Mouse (Mus musculus): ENCODE results near the gene Casp6. TPM values are rescaled to one million over a fixed set of nuclear protein-coding genes. Genes with fewer than 3 reads are reported as not detected.

Casp6 gene
- polyA plus RNA-seq, 1 experiment from 2014 or later, result 58.2 TPM

- H3K27me3 ChIP-seq, result no peaks in the 10 kb centered on the region
- H3K27ac ChIP-seq, result no peak overlapping the region
- H3K36me3 ChIP-seq, result no peaks in the 10 kb centered on the region
- H3K4me2 ChIP-seq, result no peak overlapping the region
- WGBS, result 44% methylated on average over 6 of the region's 6 CpGs
- no peaks in the 10 kb centered on the region for H3K4me1 ChIP-seq
- no peak for ATAC-seq (ENCODE audit: insufficient number of reproducible peaks, low FRiP score, low TSS enrichment, low read depth)
- H3K9me3 ChIP-seq, result no peaks in the 10 kb centered on the region
- no peak overlapping the region for H3K9ac ChIP-seq
- no peak overlapping the region for H3K4me3 ChIP-seq
Measured at GRCm38 (mm10) chr3:129930213-129930778, 29.1 kb downstream of the Casp6 start.

GRCm38 (mm10) chr3:129932443-129932842 lies 31.2 kb downstream of the Casp6 start:
- no peaks in the 10 kb centered on the region for H3K36me3 ChIP-seq
- H3K4me3 ChIP-seq, result no peak overlapping the region
- H3K4me2 ChIP-seq, result no peak overlapping the region
- ATAC-seq (ENCODE audit: insufficient number of reproducible peaks, low FRiP score, low TSS enrichment, low read depth), result no peak
- WGBS, result 49% methylated on average over 4 of the region's 4 CpGs
- H3K9ac ChIP-seq, result no peak overlapping the region
- H3K27ac ChIP-seq, result no peak overlapping the region
- H3K9me3 ChIP-seq, result no peaks in the 10 kb centered on the region
- no peaks in the 10 kb centered on the region for H3K27me3 ChIP-seq
- peaks cover 1% of the 10 kb centered on the region; the same call in 1 of the 2 replicates for H3K4me1 ChIP-seq

GRCm38 (mm10) chr3:129936561-129936960 lies 35.3 kb downstream of the Casp6 start:
- no peaks in the 10 kb centered on the region for H3K9me3 ChIP-seq
- no peak overlapping the region for H3K4me2 ChIP-seq
- 34% methylated on average over 9 of the region's 9 CpGs for WGBS
- ATAC-seq (ENCODE audit: insufficient number of reproducible peaks, low FRiP score, low TSS enrichment, low read depth), result no peak
- no peaks in the 10 kb centered on the region for H3K27me3 ChIP-seq
- no peak overlapping the region for H3K9ac ChIP-seq
- H3K36me3 ChIP-seq, result no peaks in the 10 kb centered on the region
- no peak overlapping the region for H3K4me3 ChIP-seq
- no peak overlapping the region for H3K27ac ChIP-seq
- H3K4me1 ChIP-seq, result peaks cover 8% of the 10 kb centered on the region; the same call in 1 of the 2 replicates

- no peak for ATAC-seq (ENCODE audit: insufficient number of reproducible peaks, low FRiP score, low TSS enrichment, low read depth)
- 17% methylated on average over 3 of the region's 3 CpGs for WGBS
- H3K27me3 ChIP-seq, result no peaks in the 10 kb centered on the region
- H3K9ac ChIP-seq, result no peak overlapping the region
- no peaks in the 10 kb centered on the region for H3K36me3 ChIP-seq
- no peak overlapping the region for H3K4me3 ChIP-seq
- H3K27ac ChIP-seq, result no peak overlapping the region
- no peaks in the 10 kb centered on the region for H3K9me3 ChIP-seq
- no peak overlapping the region for H3K4me2 ChIP-seq
- H3K4me1 ChIP-seq, result peaks cover 8% of the 10 kb centered on the region; the same call in 1 of the 2 replicates
Measured at GRCm38 (mm10) chr3:129937848-129938247, 36.6 kb downstream of the Casp6 start.

GRCm38 (mm10) chr3:129939058-129939457 lies 37.8 kb downstream of the Casp6 start:
- no peaks in the 10 kb centered on the region for H3K36me3 ChIP-seq
- H3K4me3 ChIP-seq, result no peak overlapping the region
- no peaks in the 10 kb centered on the region for H3K9me3 ChIP-seq
- no peak for ATAC-seq (ENCODE audit: insufficient number of reproducible peaks, low FRiP score, low TSS enrichment, low read depth)
- no peak overlapping the region for H3K27ac ChIP-seq
- no peak overlapping the region for H3K9ac ChIP-seq
- H3K4me2 ChIP-seq, result no peak overlapping the region
- WGBS, result 51% methylated on average over 7 of the region's 7 CpGs
- H3K27me3 ChIP-seq, result no peaks in the 10 kb centered on the region
- peaks cover 8% of the 10 kb centered on the region; the same call in 1 of the 2 replicates for H3K4me1 ChIP-seq

- ATAC-seq (ENCODE audit: insufficient number of reproducible peaks, low FRiP score, low TSS enrichment, low read depth), result no peak
Measured at GRCm38 (mm10) chr3:129940780-129941179, 39.6 kb downstream of the Casp6 start.

GRCm38 (mm10) chr3:129941291-129941690 lies 40.1 kb downstream of the Casp6 start:
- 91% methylated on average over 1 of the region's 1 CpGs for WGBS
- H3K36me3 ChIP-seq, result no peaks in the 10 kb centered on the region
- no peak for ATAC-seq (ENCODE audit: insufficient number of reproducible peaks, low FRiP score, low TSS enrichment, low read depth)
- no peaks in the 10 kb centered on the region for H3K9me3 ChIP-seq
- no peak overlapping the region for H3K9ac ChIP-seq
- no peak overlapping the region for H3K4me3 ChIP-seq
- no peak overlapping the region for H3K4me2 ChIP-seq
- peaks cover 8% of the 10 kb centered on the region; the same call in 1 of the 2 replicates for H3K4me1 ChIP-seq
- no peak overlapping the region for H3K27ac ChIP-seq
- H3K27me3 ChIP-seq, result no peaks in the 10 kb centered on the region

More at GRCm38 (mm10) chr3:129940780-129941179, 39.6 kb downstream of the Casp6 start:
- no peaks in the 10 kb centered on the region for H3K27me3 ChIP-seq
- H3K36me3 ChIP-seq, result no peaks in the 10 kb centered on the region
- no peak overlapping the region for H3K4me2 ChIP-seq
- H3K4me3 ChIP-seq, result no peak overlapping the region
- 89% methylated on average over 2 of the region's 2 CpGs for WGBS
- no peaks in the 10 kb centered on the region for H3K9me3 ChIP-seq
- no peak overlapping the region for H3K27ac ChIP-seq
- H3K4me1 ChIP-seq, result peaks cover 8% of the 10 kb centered on the region; the same call in 1 of the 2 replicates
- no peak overlapping the region for H3K9ac ChIP-seq

- Histone ChIP-seq H3K4me3 (no peak overlapping the region), H3K27me3 (no peaks in the 10 kb centered on the region), H3K4me2 (no peak overlapping the region), H3K36me3 (no peaks in the 10 kb centered on the region), H3K9me3 (no peaks in the 10 kb centered on the region), H3K9ac (no peak overlapping the region), H3K4me1 (no peaks in the 10 kb centered on the region), H3K27ac (no peak overlapping the region)
- ATAC-seq (ENCODE audit: insufficient number of reproducible peaks, low FRiP score, low TSS enrichment, low read depth), result no peak
- WGBS, result 52% methylated on average over 4 of the region's 4 CpGs
Measured at GRCm38 (mm10) chr3:129943813-129944212, 42.6 kb downstream of the Casp6 start.

- no peak overlapping the region for H3K4me2 ChIP-seq
- no peak overlapping the region for H3K4me3 ChIP-seq
- WGBS, result 71% methylated on average over 5 of the region's 5 CpGs
- ATAC-seq (ENCODE audit: insufficient number of reproducible peaks, low FRiP score, low TSS enrichment, low read depth), result no peak
- no peaks in the 10 kb centered on the region for H3K9me3 ChIP-seq
- H3K4me1 ChIP-seq, result no peaks in the 10 kb centered on the region
- no peaks in the 10 kb centered on the region for H3K36me3 ChIP-seq
- H3K9ac ChIP-seq, result no peak overlapping the region
- no peak overlapping the region for H3K27ac ChIP-seq
- no peaks in the 10 kb centered on the region for H3K27me3 ChIP-seq
Measured at GRCm38 (mm10) chr3:129946217-129946914, 45.1 kb downstream of the Casp6 start.

- Histone ChIP-seq H3K4me1 (no peaks in the 10 kb centered on the region), H3K27ac (no peak overlapping the region), H3K4me3 (no peak overlapping the region), H3K27me3 (no peaks in the 10 kb centered on the region), H3K9me3 (no peaks in the 10 kb centered on the region), H3K36me3 (no peaks in the 10 kb centered on the region), H3K4me2 (no peak overlapping the region), H3K9ac (no peak overlapping the region)
- no peak for ATAC-seq (ENCODE audit: insufficient number of reproducible peaks, low FRiP score, low TSS enrichment, low read depth)
- 80% methylated on average over 5 of the region's 5 CpGs for WGBS
Measured at GRCm38 (mm10) chr3:129948359-129948758, 47.1 kb downstream of the Casp6 start.

- Histone ChIP-seq H3K4me3 (no peak overlapping the region), H3K4me1 (no peaks in the 10 kb centered on the region), H3K4me2 (no peak overlapping the region), H3K27ac (no peak overlapping the region), H3K27me3 (no peaks in the 10 kb centered on the region), H3K9ac (no peak overlapping the region), H3K36me3 (no peaks in the 10 kb centered on the region), H3K9me3 (no peaks in the 10 kb centered on the region)
- 80% methylated on average over 5 of the region's 5 CpGs for WGBS
- no peak for ATAC-seq (ENCODE audit: insufficient number of reproducible peaks, low FRiP score, low TSS enrichment, low read depth)
Measured at GRCm38 (mm10) chr3:129949158-129949773, 48.0 kb downstream of the Casp6 start.

GRCm38 (mm10) chr3:129953296-129953695 lies 52.1 kb downstream of the Casp6 start:
- Histone ChIP-seq H3K27ac (no peak overlapping the region), H3K4me2 (no peak overlapping the region), H3K4me3 (no peak overlapping the region), H3K27me3 (no peaks in the 10 kb centered on the region), H3K36me3 (no peaks in the 10 kb centered on the region), H3K9me3 (no peaks in the 10 kb centered on the region), H3K9ac (no peak overlapping the region), H3K4me1 (no peaks in the 10 kb centered on the region)
- ATAC-seq (ENCODE audit: insufficient number of reproducible peaks, low FRiP score, low TSS enrichment, low read depth), result no peak
- 83% methylated on average over 4 of the region's 4 CpGs for WGBS
